Mouse (Mus musculus): ENCODE measurements around the gene Tinf2.
A peak's percentile ranks its signal among the peaks of the same experiment; 100 is the strongest.

Gene Tinf2

DNA sequence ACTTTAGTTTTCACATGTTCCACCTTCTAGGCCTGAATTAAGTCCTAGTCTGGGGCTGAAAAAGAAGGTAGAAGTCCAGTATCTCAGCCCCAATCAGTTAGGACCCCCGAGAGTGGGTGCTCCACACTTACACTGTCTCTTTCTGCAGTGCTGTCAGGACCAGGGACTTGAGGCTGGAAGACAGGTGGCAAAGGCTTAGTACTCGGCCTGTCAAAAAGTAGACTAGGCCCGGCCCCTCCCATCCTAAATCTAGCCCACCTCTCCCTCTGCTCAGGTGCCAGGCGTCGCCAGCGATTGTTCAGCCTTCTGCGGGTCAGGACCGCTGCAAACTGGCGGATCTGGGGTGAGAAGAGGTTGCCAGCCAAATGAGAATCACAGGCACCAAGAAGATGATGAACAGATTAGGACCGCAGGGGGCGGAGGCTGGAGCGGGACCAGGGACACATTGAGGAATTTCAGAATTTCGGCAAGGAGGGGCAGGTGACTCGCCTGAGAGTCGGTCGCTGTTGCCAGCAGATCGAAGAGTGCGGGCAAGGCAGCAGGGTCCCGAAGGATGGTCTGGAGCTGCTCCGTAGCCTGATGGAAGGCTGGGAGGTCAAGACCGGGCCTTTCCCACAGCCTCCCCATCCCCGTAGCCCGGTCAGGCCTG, 46.6 kb downstream of the Tinf2 start:
- DNase-seq, result no peak

DNA sequence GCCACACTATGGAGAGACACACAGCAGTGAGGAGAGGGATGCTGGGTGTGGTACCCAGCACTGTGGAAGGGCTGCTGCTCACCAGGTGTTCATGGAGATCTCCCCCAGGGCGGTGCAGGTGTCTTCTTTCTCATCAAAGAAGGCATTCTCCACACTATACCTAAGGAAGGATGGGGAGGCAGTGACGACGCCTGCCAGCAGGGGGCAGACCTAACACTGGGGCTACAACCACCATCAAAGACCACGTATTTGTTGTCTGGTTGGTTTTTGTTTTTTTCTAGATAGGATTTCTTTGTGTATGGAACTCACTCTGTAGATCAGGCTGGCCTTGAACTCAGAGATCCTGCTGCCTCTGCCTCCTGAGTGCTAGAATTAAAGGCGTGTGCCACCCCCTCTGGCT, 52.3 kb downstream of the Tinf2 start:
- DNase-seq, result peak; percentile 71

DNA sequence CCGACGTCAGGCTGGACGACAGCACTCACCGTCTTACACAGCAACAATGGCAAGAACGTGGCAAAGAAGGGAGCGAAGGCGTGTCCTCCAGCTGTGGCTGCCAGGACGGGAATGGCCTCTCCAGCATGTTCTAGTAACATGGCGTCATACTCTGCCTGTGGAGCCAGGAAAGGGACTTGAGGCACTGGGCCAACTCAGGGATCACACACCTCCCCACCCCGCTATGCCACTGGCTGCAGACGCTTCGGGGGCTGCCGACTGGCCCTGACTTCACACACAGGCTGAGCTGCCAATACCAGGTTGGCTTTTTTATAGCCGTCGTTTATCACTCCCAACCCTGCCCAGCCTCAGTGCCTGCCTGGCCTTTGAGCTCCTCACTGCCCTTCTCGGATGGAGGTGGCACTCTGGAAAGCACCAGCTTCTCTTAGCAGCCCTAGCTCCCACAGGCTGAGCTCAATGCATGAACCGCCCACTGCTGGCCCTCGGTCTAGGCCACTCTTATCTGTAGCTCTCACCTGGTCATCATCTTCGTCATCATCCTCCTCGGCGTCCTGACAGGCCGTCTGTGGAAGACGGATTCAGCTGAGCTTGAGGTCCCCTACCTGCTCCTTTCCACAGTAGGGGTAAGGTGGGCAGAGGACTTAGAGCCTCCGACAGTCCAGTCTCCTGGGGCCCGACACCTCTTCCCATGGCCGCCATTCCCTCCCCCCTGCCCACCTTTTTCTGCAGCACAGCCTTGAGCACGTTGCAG, 53.4 kb downstream of the Tinf2 start:
- DNase-seq, result no peak
